Mouse (Mus musculus): ENCODE measurements around the gene Ost4.

DNA sequence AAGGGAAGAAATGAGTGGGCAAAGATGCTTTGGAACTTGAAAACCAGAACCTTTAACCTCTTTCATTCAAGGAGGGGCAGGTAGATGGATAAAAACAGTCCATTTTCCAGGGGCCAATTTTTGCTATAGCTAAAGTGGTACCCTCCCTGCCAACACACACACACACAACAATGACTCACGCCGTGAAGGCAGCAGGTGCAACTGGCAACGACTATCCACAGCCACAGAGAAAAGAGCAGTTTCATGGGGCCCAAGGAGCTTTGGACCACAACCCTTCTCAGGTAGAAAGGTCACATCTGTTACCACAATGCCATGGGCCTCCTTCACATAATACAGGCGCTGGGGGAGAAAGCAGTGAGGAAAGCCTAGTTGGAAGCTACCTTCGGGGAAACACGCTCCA lies 48.2 kb upstream of the Ost4 start:
- TF ChIP-seq CTCF (IDR thresholded peaks at IDR 0.05; ENCODE audit: low read depth) (no peak), EP300 (IDR thresholded peaks at IDR 0.05; ENCODE audit: low read depth) (no peak)
